Mouse (Mus musculus): ENCODE data around the gene Srrm1. TPM values are rescaled to one million over a fixed set of nuclear protein-coding genes. Genes with fewer than 3 reads are reported as not detected.

The Srrm1 gene
- polyA plus RNA-seq, 1 experiment from 2014 or later: 226 TPM

Other genes with a start within 250 kb of the Srrm1 start
- 0.21 and 0.26 TPM in 2 replicates for gene Runx3, start 232.7 kb downstream of the Srrm1 start, polyA plus RNA-seq (2015; fragmentation: Nextera tagmentation; extraction: Ambion mirVana)
- gene Clic4, start 80.5 kb downstream of the Srrm1 start, polyA plus RNA-seq (2015; fragmentation: Nextera tagmentation; extraction: Ambion mirVana): 141 and 144 TPM in 2 replicates
- 19.0 and 21.9 TPM in 2 replicates for gene Ncmap, start 44.9 kb upstream of the Srrm1 start, polyA plus RNA-seq (2015; fragmentation: Nextera tagmentation; extraction: Ambion mirVana)
- gene Rcan3, start 80.5 kb upstream of the Srrm1 start, polyA plus RNA-seq (2015; fragmentation: Nextera tagmentation; extraction: Ambion mirVana): 18.8 and 21.3 TPM in 2 replicates
- gene Stpg1, start 141.5 kb upstream of the Srrm1 start, polyA plus RNA-seq (2015; fragmentation: Nextera tagmentation; extraction: Ambion mirVana): 0.23 and 0.27 TPM in 2 replicates
- 4.5 and 4.7 TPM in 2 replicates for gene Nipal3, start 141.7 kb upstream of the Srrm1 start, polyA plus RNA-seq (2015; fragmentation: Nextera tagmentation; extraction: Ambion mirVana)
- gene Grhl3, start 220.3 kb upstream of the Srrm1 start, polyA plus RNA-seq (2015; fragmentation: Nextera tagmentation; extraction: Ambion mirVana): 25.9 and 37.0 TPM in 2 replicates

All from stomach, embryonic 15.5 days (tissue).